26 mouse cellular contexts compared by ENCODE assay signal in the genomic region with DNA sequence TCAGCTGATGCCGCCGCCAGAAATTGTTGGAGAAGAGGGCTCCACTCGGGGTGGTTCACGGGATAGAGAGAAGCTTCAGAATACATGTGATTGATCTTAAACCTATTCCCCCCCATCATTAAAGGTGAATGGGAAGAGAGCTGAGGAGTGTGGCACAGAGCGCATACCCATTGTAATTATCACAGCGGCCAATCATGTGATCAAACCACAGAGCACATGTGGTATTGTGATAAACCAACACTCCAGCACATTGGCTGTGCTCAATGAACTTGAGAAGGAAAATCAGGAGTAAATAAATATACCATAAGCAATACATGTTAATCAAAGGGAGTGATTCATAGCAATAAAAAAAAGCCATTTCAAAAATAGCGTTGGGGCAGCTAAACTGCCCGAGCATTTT.
"Had no signal": no experiment of that assay in that cellular context is flagged by ENCODE, and none has a peak within 500 bp of the region (broad histone marks: within the 10 kb centered on the region; RNA-seq: fewer than 3 reads in every experiment).

No protein-coding gene starts in this region.

- H3K4me1 ChIP-seq: embryonic facial prominence, embryonic 10.5 days; embryonic facial prominence, embryonic 12.5 days; embryonic facial prominence, embryonic 13.5 days; embryonic facial prominence, embryonic 15.5 days; forebrain, embryonic 10.5 days; forebrain, embryonic 12.5 days; forebrain, embryonic 13.5 days; forebrain, embryonic 15.5 days; heart, embryonic 10.5 days had no signal

- DNase-seq: cerebellum, postnatal 10 days; cerebellum, postnatal 14 days; cerebellum, postnatal 25 days; cerebellum, postnatal 36 days; embryo, embryonic 11 days; forebrain, postnatal 0 days; gastrocnemius, adult 2 months; gastrocnemius, postnatal 10 days; gastrocnemius, postnatal 14 days; gastrocnemius, postnatal 25 days; gastrocnemius, postnatal 36 days; heart, adult 11 months; heart, adult 18-20 months; heart, adult 2 months had no signal

- H3K27me3 ChIP-seq: embryonic facial prominence, embryonic 12.5 days; embryonic facial prominence, embryonic 13.5 days; embryonic facial prominence, embryonic 15.5 days; forebrain, embryonic 12.5 days; forebrain, embryonic 13.5 days; forebrain, embryonic 15.5 days had no signal

- H3K36me3 ChIP-seq: embryonic facial prominence, embryonic 10.5 days; embryonic facial prominence, embryonic 12.5 days; embryonic facial prominence, embryonic 13.5 days; embryonic facial prominence, embryonic 15.5 days; forebrain, embryonic 10.5 days; forebrain, embryonic 12.5 days; forebrain, embryonic 15.5 days; heart, embryonic 10.5 days had no signal

- H3K4me3 ChIP-seq: embryonic facial prominence, embryonic 10.5 days; embryonic facial prominence, embryonic 12.5 days; embryonic facial prominence, embryonic 13.5 days; embryonic facial prominence, embryonic 15.5 days; erythroblast, embryonic 14.5 days; forebrain, embryonic 10.5 days; forebrain, embryonic 12.5 days; forebrain, embryonic 13.5 days; forebrain, embryonic 15.5 days; gastrocnemius, adult 2 months; heart, adult 2 months; heart, embryonic 10.5 days had no signal

- ATAC-seq: forebrain, embryonic 13.5 days; forebrain, embryonic 14.5 days; forebrain, embryonic 15.5 days; forebrain, embryonic 16.5 days; forebrain, postnatal 0 days had no signal

- H3K27ac ChIP-seq: embryonic facial prominence, embryonic 10.5 days; embryonic facial prominence, embryonic 12.5 days; embryonic facial prominence, embryonic 13.5 days; embryonic facial prominence, embryonic 15.5 days; forebrain, embryonic 10.5 days; forebrain, embryonic 12.5 days; forebrain, embryonic 13.5 days; forebrain, embryonic 15.5 days; gastrocnemius, adult 2 months; heart, adult 2 months; heart, embryonic 10.5 days had no signal

- H3K9me3 ChIP-seq: embryonic facial prominence, embryonic 10.5 days; embryonic facial prominence, embryonic 12.5 days; embryonic facial prominence, embryonic 13.5 days; embryonic facial prominence, embryonic 15.5 days; forebrain, embryonic 10.5 days; forebrain, embryonic 12.5 days; forebrain, embryonic 13.5 days; forebrain, embryonic 15.5 days; heart, embryonic 10.5 days had no signal

- H3K9ac ChIP-seq: embryonic facial prominence, embryonic 12.5 days; embryonic facial prominence, embryonic 13.5 days; embryonic facial prominence, embryonic 15.5 days; forebrain, embryonic 12.5 days; forebrain, embryonic 13.5 days; forebrain, embryonic 15.5 days; forebrain, postnatal 0 days had no signal
